Mouse (Mus musculus): Measurements from ENCODE around the gene Lmntd1. TPM values are rescaled to one million over a fixed set of nuclear protein-coding genes. Genes with fewer than 3 reads are reported as not detected.
A peak's percentile ranks its signal among the peaks of the same experiment; 100 is the strongest.

The Lmntd1 gene
- polyA plus RNA-seq, 1 experiment from 2014 or later, result not detected

GRCm38 (mm10) chr6:145564671-145565070, 49.4 kb downstream of the Lmntd1 start:
- H3K4me3 ChIP-seq (ENCODE audit: low read depth, low read length), result no peak overlapping the region
- H3K27me3 ChIP-seq (ENCODE audit: insufficient read depth, low read length), result no peaks in the 10 kb centered on the region
- no peaks in the 10 kb centered on the region for H3K36me3 ChIP-seq (replicated peaks; ENCODE audit: insufficient read depth, low read length)
- 74% methylated on average over 4 of the region's 4 CpGs for WGBS (ENCODE audit: insufficient replicate concordance)
- no peaks in the 10 kb centered on the region for H3K4me1 ChIP-seq (ENCODE audit: insufficient read depth)
- DNase-seq, result no peak
- H3K4me2 ChIP-seq (ENCODE audit: low read depth, low read length), result no peak overlapping the region
- no peak for ATAC-seq
- H3K27ac ChIP-seq (ENCODE audit: low read depth), result no peak overlapping the region
- no peak overlapping the region for H3K9ac ChIP-seq (replicated peaks)
- H3K9me3 ChIP-seq (ENCODE audit: low read length), result no peaks in the 10 kb centered on the region
- TF ChIP-seq CTCF (IDR thresholded peaks at IDR 0.05; ENCODE audit: low read depth) (no peak), EP300 (IDR thresholded peaks at IDR 0.05; ENCODE audit: low read depth) (no peak)

GRCm38 (mm10) chr6:145557059-145557992, 56.8 kb downstream of the Lmntd1 start:
- Histone ChIP-seq H3K27me3 (ENCODE audit: insufficient read depth, low read length) (no peaks in the 10 kb centered on the region), H3K9ac (replicated peaks) (no peak overlapping the region), H3K4me3 (ENCODE audit: low read depth, low read length) (no peak overlapping the region), H3K36me3 (replicated peaks; ENCODE audit: insufficient read depth, low read length) (no peaks in the 10 kb centered on the region), H3K4me1 (ENCODE audit: insufficient read depth) (no peaks in the 10 kb centered on the region), H3K4me2 (ENCODE audit: low read depth, low read length) (no peak overlapping the region), H3K9me3 (ENCODE audit: low read length) (no peaks in the 10 kb centered on the region; the same call in 1 of the 2 replicates), H3K27ac (ENCODE audit: low read depth) (no peak overlapping the region)
- DNase-seq (no peak), ATAC-seq (no peak)
- TF ChIP-seq CTCF (IDR thresholded peaks at IDR 0.05; ENCODE audit: low read depth) (no peak), EP300 (IDR thresholded peaks at IDR 0.05; ENCODE audit: low read depth) (no peak)
- WGBS (ENCODE audit: insufficient replicate concordance), result 48% methylated on average over 15 of the region's 15 CpGs

- Histone ChIP-seq H3K36me3 (replicated peaks; ENCODE audit: insufficient read depth, low read length) (no peaks in the 10 kb centered on the region), H3K9me3 (ENCODE audit: low read length) (no peaks in the 10 kb centered on the region; the same call in 1 of the 2 replicates), H3K27me3 (ENCODE audit: insufficient read depth, low read length) (no peaks in the 10 kb centered on the region), H3K9ac (replicated peaks) (no peak overlapping the region), H3K4me1 (ENCODE audit: insufficient read depth) (peaks cover 3% of the 10 kb centered on the region; the same call in 1 of the 2 replicates), H3K27ac (ENCODE audit: low read depth) (no peak overlapping the region), H3K4me3 (ENCODE audit: low read depth, low read length) (no peak overlapping the region), H3K4me2 (ENCODE audit: low read depth, low read length) (no peak overlapping the region)
- peak; percentile 37 for DNase-seq
- 34% methylated on average over 7 of the region's 7 CpGs for WGBS (ENCODE audit: insufficient replicate concordance)
- peak; percentile 40; the same call in 1 of the 2 replicates for ATAC-seq
- TF ChIP-seq EP300 (IDR thresholded peaks at IDR 0.05; ENCODE audit: low read depth) (no peak), CTCF (IDR thresholded peaks at IDR 0.05; ENCODE audit: low read depth) (no peak)
Measured at GRCm38 (mm10) chr6:145553226-145553625, 60.9 kb downstream of the Lmntd1 start.

- Histone ChIP-seq H3K9me3 (ENCODE audit: low read length) (no peaks in the 10 kb centered on the region; the same call in 1 of the 2 replicates), H3K36me3 (replicated peaks; ENCODE audit: insufficient read depth, low read length) (no peaks in the 10 kb centered on the region), H3K4me3 (ENCODE audit: low read depth, low read length) (no peak overlapping the region), H3K4me2 (ENCODE audit: low read depth, low read length) (no peak overlapping the region), H3K27ac (ENCODE audit: low read depth) (no peak overlapping the region), H3K27me3 (ENCODE audit: insufficient read depth, low read length) (no peaks in the 10 kb centered on the region), H3K4me1 (ENCODE audit: insufficient read depth) (peaks cover 3% of the 10 kb centered on the region; the same call in 1 of the 2 replicates), H3K9ac (replicated peaks) (no peak overlapping the region)
- WGBS (ENCODE audit: insufficient replicate concordance), result 64% methylated on average over 3 of the region's 3 CpGs
- no peak for ATAC-seq
- no peak for TF ChIP-seq CTCF (IDR thresholded peaks at IDR 0.05; ENCODE audit: low read depth)
- TF ChIP-seq EP300 (IDR thresholded peaks at IDR 0.05; ENCODE audit: low read depth), result no peak
- DNase-seq, result no peak
Measured at GRCm38 (mm10) chr6:145552817-145553216, 61.3 kb downstream of the Lmntd1 start.

GRCm38 (mm10) chr6:145550993-145551392, 63.1 kb downstream of the Lmntd1 start:
- ATAC-seq (no peak), DNase-seq (no peak)
- Histone ChIP-seq H3K4me2 (ENCODE audit: low read depth, low read length) (no peak overlapping the region), H3K9me3 (ENCODE audit: low read length) (no peaks in the 10 kb centered on the region; the same call in 1 of the 2 replicates), H3K27me3 (ENCODE audit: insufficient read depth, low read length) (no peaks in the 10 kb centered on the region), H3K4me3 (ENCODE audit: low read depth, low read length) (no peak overlapping the region), H3K9ac (replicated peaks) (no peak overlapping the region), H3K36me3 (replicated peaks; ENCODE audit: insufficient read depth, low read length) (no peaks in the 10 kb centered on the region), H3K4me1 (ENCODE audit: insufficient read depth) (peaks cover 3% of the 10 kb centered on the region; the same call in 1 of the 2 replicates), H3K27ac (ENCODE audit: low read depth) (no peak overlapping the region)
- WGBS (ENCODE audit: insufficient replicate concordance), result 75% methylated on average over 5 of the region's 5 CpGs
- TF ChIP-seq CTCF (IDR thresholded peaks at IDR 0.05; ENCODE audit: low read depth), result no peak
- TF ChIP-seq EP300 (IDR thresholded peaks at IDR 0.05; ENCODE audit: low read depth), result no peak

GRCm38 (mm10) chr6:145545927-145546641, 68.0 kb downstream of the Lmntd1 start:
- Histone ChIP-seq H3K9ac (replicated peaks) (no peak overlapping the region), H3K36me3 (replicated peaks; ENCODE audit: insufficient read depth, low read length) (no peaks in the 10 kb centered on the region), H3K4me1 (ENCODE audit: insufficient read depth) (peaks cover 12% of the 10 kb centered on the region), H3K4me2 (ENCODE audit: low read depth, low read length) (no peak overlapping the region), H3K27me3 (ENCODE audit: insufficient read depth, low read length) (no peaks in the 10 kb centered on the region), H3K27ac (ENCODE audit: low read depth) (no peak overlapping the region), H3K9me3 (ENCODE audit: low read length) (no peaks in the 10 kb centered on the region), H3K4me3 (ENCODE audit: low read depth, low read length) (no peak overlapping the region)
- no peak for TF ChIP-seq CTCF (IDR thresholded peaks at IDR 0.05; ENCODE audit: low read depth)
- TF ChIP-seq EP300 (IDR thresholded peaks at IDR 0.05; ENCODE audit: low read depth), result no peak
- ATAC-seq (peak; percentile 76), DNase-seq (peak; percentile 47)
- 67% methylated on average over 13 of the region's 13 CpGs for WGBS (ENCODE audit: insufficient replicate concordance)

Measured in liver, postnatal 0 days (tissue).